Mouse (Mus musculus) urinary bladder, postnatal 4 days (tissue): ENCODE measurements at regions not wholly inside any gene's neighbourhood (a gene's known extent, or its start where the extent isn't known, plus 50 kb on each side); places are given as distances from the start of the nearest gene placed in this dataset.

Experiments used
- DNase-seq, 2 experiments: peaks; one replicate each; pipeline ENCODE4 v3.0.0; 2021 to 2022; ENCODE audit warnings: low spot score in 2 of 2

- no peak for DNase-seq
Measured at GRCm38 (mm10) chr2:72753788-72754713, 226.2 kb downstream of the Sp3 start.

GRCm38 (mm10) chr2:72763454-72763853 is 216.8 kb downstream of the Sp3 start:
- no peak for DNase-seq

DNA sequence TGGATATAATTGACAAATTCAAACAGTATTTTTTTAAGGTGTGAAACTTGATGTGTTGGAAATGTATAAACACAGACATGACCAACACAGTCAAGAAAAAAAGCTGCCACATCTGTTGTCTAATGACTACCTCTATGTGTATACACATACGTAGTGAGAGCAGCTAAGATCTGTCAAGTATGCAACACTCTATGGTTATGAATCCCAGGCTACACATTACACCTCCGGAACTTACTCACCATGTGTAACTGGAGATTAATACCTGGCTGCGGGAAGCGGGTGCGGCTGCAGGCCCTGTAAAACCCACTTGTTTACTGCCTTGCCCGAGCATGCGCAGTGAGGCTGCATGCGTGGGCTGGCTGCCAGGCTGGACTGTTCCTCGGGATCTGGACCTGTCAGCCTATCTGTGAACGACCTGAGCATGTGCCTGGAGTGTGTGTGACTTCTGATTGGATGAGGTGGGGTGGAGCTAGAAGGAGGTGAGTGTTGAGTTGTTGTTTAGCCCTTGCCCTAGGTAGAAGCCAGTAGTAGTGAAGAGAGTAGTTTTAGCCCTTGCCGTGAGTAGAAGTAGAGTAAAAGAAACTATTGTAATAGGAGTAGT is 211.1 kb downstream of the Sp3 start:
- DNase-seq = no peak

GRCm38 (mm10) chr2:72773401-72773800 is 206.8 kb downstream of the Sp3 start:
- no peak for DNase-seq

GRCm38 (mm10) chr2:72777330-72777729 is 202.9 kb downstream of the Sp3 start:
- no peak for DNase-seq

DNA sequence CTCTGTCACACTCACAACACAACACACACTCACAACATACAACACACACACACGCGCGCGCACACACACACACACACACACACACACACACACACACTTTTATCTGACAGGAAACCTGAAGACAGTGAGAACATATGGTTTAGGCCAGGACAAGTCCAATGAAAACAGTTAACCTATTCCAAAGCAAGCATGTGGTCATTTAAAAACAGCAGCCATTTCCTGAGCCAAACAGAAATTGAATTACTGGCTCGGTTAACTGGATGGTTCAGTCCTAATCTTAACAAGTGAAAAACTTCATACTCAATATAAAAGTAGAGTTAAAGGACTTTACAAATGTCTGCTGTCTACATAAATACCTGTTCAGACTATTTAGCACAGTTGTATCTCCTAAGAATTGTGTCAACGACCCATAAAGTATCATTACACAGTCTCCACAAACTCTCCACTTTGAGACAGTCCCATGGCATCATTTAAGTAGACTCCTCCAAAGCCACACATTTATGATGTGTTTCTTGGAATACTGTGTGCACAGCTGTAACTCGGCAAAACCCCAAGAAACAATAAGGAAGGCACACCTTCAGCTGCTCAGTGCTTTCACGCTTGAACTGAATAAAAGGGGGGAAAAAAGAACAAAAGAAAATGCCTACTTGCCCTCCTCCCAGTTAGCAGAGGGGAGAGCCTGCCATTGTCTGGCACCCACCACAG is 202.3 kb downstream of the Sp3 start:
- no peak for DNase-seq

- no peak for DNase-seq
Measured at GRCm38 (mm10) chr2:72779268-72780163, 200.7 kb downstream of the Sp3 start.

GRCm38 (mm10) chr2:72781369-72782275 is 198.6 kb downstream of the Sp3 start:
- DNase-seq = no peak

DNA sequence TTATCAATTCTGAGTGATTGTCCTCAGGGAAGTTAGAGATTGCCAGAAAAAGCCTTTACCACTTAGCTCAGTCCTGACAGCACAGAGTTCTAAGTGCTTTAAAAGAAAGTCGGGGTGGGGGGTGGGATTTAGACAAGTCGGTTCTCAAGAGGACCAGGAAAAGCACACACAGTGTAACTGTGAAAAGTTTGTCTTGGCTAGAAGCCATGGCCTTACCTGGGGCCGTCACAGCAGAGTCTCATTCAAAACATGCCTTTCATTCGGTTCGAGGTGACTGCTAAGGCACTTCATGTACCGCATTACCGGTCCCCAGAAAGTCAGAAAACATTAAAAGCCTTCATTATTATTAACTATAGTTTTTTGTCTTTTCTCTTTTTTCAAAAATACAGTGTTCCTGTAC is 197.9 kb downstream of the Sp3 start:
- DNase-seq = no peak

GRCm38 (mm10) chr2:72785365-72786043 is 194.7 kb downstream of the Sp3 start:
- DNase-seq = no peak

GRCm38 (mm10) chr2:72786044-72786737 is 194.1 kb downstream of the Sp3 start:
- no peak for DNase-seq

DNA sequence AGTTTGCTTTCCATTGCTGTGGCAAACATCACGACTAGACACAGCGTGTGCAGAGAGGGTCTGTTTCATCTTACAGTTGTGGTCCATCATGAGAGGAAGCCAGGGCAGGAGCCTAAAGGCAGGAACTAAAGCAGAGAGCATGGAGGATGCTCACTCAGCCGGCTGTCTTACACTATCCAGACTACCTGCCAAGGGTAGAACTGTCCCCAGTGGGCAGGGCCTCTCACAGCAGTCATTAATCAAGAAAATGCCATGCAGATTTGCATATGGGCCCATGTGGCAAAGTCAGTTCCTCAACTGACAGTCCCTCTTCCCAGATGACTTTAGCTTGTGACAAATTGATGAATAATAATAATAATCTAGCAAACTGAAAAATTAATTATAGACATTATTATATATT is 192.6 kb downstream of the Sp3 start:
- DNase-seq = no peak

- no peak for DNase-seq
Measured at GRCm38 (mm10) chr2:72791496-72791895, 188.8 kb downstream of the Sp3 start.

DNA sequence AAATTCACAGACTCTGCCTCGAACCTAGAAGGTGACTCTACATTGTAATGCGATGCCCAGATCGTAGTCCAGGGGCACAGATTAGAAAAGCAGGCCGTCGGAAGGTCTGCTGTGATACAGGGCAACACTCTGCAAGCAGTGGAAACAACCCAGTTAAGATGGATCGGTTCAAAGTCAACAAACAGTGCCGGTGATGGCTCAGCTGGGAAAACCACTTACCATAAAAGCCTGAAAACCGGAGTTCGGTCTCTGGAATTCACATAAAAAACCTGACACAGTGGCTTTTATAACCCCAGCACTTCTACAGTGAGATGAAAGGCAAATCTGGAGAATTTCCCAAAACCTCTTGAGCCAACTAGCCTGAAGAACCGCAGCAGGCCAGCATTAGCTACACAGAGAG is 186.8 kb downstream of the Sp3 start:
- no peak for DNase-seq

GRCm38 (mm10) chr2:72794501-72794900 is 185.7 kb downstream of the Sp3 start:
- DNase-seq = no peak

DNA sequence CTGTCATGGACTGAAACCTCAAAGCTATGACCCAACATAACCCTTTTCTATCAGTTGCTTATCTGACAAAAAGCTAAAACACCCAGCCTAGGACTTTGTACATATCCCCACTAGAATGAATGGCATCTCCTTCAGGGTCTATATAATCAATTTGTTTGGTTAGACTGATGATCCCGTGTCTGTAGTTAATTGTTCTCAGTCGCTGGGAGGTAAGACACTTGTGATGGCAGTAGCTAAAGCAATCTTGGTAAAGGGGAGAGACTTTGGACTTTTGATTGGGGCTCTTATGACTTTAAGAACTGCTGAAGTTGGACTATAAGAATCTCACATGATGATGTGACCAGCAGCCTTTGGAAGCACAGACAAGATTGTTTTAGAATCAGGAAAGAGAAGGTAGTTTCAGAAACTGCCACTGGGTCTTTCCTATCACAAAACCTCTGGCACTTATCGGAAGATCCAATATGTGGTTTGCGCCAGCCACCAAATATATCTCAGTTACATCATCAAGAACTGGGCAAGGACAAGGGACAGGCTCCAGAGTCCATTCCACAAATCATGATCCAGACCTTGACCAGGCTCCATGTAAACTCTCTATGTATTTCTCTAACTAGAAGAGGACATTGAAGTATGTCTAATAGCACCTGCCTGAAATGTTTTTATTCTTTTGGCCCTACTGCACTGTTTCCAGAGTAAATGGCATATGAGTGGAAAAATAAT is 183.1 kb downstream of the Sp3 start:
- DNase-seq = no peak

GRCm38 (mm10) chr2:72800696-72801095 is 179.6 kb downstream of the Sp3 start:
- DNase-seq = no peak

- no peak for DNase-seq
Measured at GRCm38 (mm10) chr2:72813282-72813974, 166.8 kb downstream of the Sp3 start.
